Mouse (Mus musculus) embryo, embryonic 11.5 days (tissue): ENCODE data around the gene Kcnn1.
A peak's percentile ranks its signal among the peaks of the same experiment; 100 is the strongest.
"Not testable (repeated sequence)": the region's sequence is repeated elsewhere in the genome, so short reads cannot be mapped to it uniquely, and the experiment has no call there.

Experiments
- DNase-seq: peaks from one replicate; pipeline ENCODE4 v3.0.0-alpha.2; 2012; ENCODE audit warnings: low read depth, low spot score

Kcnn1 gene

DNA sequence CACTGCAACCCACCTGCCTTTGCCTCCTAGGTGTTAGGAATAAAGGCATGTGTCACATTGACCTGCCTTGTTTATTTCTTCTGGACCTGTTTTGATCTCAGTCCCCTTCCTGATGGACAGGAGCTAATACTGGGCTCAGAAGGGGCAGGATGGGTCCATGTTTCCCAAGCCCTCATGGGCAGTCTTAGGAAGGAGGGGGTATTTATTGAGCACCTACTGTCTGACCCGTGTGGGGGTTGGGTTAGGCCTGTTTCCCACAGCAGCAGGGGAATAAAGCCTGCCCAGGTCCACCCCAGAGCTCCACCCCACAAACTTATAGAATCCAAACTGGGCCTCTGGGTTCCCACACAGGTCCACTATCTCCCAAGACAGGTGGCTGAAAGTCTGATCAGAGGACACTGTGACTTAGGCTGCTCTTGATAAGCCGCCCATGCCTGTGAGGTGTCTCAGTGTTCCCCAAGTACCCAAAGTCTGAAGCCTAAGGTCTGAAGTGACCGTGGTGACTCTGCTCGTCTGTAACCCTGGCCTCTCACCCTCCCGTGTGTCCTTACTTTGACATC, 19.8 kb downstream of the Kcnn1 start:
- DNase-seq: no peak

DNA sequence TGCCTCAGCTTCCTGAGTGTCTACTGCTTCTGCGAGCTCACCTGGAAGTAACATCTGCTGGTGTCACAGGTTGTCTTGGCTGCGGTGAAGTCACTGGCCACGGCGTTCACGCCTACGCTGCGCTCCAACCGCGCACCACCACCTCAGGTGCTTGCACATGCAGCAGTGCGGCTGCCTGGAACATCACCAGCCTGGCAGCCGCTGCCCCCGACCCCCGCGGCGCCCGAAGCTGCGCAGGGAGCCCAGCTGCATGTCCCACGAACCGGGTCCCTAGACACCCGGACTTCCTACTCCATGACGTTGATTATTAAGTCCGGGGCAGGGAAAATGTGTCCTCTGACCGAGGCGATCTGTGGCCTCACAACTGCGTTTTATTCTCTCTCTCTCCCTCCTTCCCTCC, 20.6 kb downstream of the Kcnn1 start:
- DNase-seq: no peak

GRCm38 (mm10) chr8:70841147-70842072, 21.6 kb downstream of the Kcnn1 start:
- peak; percentile 81 for DNase-seq

- no peak for DNase-seq
Observed at GRCm38 (mm10) chr8:70840590-70840989, 22.5 kb downstream of the Kcnn1 start.

- peak; percentile 100 for DNase-seq
Observed at GRCm38 (mm10) chr8:70839408-70840351, 23.4 kb downstream of the Kcnn1 start, which contains the start of gene Arrdc2. TSS of gene Arrdc2 (minus strand) at chr8:70839720.

DNA sequence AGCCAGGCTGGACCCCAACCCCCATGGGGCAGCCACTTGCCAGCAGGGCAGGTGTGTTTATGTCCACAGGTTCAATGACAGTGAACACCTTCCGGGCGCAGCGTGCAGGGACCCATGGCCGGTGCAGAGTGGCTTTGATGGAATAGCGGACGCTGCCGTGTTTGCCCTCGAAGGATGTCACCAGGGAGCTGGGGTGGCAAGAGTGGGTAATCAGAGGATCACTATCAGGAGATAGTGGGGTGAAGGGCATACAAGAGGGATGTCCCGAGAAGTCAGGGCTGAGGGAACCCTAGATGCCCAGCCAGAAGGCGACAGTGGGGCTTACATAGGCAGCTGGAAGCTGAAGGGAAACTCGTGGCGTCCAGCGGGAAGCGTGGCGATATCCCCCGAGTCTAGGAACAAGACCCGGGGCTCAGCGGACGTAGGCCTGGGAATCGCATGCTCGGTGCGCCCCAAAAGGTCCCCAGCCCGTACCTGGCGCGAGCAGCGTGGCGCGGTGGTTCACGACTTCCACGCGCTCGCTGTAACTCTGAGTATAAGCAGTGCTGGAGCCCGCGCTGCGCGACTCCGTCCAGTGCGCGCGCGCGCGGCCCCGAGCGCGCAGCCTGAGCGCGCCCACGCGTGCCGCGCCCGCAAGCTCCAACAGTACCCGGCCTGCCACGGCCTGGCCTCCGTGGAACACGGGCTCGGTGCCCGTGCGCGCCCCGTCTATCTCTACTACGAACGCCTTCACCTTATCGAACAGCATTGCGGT, 24.2 kb downstream of the Kcnn1 start:
- no peak for DNase-seq

DNA sequence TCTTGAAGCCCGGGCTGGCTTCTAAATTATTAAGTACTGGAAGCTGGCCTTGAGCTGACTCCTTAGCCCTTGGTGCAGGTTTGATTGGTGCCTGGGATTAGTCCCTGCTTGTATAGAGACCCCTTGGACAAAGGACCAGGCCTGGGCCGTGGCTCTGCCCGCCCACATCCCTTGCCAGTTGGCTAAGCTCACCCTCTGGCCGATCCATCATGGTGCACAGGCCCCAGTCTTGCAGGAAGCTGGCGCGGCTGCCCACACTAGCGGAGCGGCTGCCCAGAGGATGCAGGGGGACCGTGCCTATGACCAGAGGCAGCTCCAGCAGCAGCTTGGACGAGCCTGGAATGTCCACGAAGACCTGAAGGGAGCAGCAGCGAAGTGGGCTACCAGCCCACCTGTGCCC, 26.4 kb downstream of the Kcnn1 start:
- DNase-seq: no peak

DNA sequence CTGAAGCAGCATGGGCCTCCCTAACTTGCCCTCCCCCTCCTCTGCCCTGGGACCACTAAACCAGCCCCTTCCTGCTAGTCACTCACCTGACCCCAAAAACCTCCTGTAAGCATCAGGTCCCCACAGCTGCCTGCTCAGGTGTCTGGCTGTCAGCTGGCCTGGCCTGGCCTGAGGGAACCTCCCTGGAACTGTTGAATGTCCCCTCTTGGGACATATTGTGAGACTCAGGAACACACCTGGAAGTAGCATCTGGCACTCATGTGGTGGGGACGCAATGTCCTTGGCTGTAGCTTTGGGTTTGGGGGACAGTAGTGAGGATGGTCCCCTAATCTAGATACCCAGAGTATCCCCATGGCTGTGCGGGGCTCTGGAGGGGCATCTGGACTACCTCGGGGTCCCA, 29.0 kb downstream of the Kcnn1 start:
- DNase-seq: no peak

DNA sequence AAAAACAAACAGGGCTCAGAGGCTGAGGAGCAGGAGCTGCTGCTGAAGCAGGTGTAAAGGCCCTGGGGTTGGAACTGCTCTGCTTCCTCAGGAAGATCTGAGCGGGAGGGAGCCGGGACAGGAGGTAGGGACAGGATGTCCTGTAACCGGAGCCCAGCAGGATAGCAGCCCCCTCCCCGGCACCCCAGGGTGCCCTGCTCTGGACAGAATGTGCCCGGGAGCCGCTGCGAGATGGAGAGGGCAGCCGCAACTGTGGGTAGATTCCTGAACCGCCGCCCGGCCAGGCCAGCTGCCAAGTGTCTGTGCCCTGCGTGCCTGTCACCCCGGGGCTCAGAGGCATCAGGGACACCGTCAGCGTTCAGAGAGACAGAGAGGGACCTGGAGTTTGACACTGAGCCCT, 29.5 kb downstream of the Kcnn1 start:
- no peak for DNase-seq

DNA sequence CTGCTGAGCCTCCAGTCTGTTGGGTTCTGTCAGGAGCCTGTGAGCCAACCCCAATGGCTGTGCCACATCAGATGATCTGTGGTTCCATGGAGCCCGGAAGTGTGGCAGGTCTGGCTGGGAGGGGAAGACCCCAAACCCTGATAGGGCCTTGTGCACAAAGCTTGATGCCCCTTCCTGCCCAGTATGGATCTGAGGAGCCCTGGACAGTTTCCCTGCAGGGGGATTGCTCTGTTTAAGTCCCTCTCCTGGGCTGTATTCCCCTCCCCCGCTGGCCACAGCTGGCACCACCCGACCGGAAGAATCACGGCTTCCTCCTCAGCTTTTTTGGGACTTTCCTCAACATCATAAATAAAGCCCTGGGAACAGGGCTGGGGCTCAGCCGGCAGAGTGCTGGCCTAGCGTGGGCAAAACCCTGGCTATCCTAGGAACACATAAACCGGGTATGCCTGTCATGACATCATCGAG, 30.0 kb downstream of the Kcnn1 start:
- DNase-seq: no peak

GRCm38 (mm10) chr8:70832371-70832770, 30.7 kb downstream of the Kcnn1 start:
- no peak for DNase-seq

DNA sequence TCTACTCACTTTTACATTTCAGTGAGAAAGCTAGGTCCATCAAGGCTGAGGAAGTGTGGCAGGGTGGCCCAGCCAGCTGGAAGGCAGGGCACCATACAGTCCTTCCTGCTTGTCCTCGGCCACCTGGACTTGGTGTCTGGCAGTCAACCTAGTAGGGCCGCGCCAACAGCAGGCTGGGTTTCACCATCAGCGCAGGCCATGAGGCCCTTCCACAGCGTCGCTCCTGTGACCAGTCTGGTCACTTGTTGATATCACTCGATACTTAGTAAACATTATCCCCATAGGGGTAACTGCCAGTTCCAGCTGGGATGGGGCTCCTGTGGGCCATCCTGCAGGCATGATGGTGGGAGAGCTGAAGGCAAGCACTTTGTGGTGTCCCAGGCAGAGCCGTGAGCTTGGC, 31.5 kb downstream of the Kcnn1 start:
- DNase-seq: no peak

GRCm38 (mm10) chr8:70827796-70828195, 35.3 kb downstream of the Kcnn1 start:
- no peak for DNase-seq

- DNase-seq: no peak
Observed at GRCm38 (mm10) chr8:70827010-70827409, 36.0 kb downstream of the Kcnn1 start.

- no peak for DNase-seq
Observed at GRCm38 (mm10) chr8:70825816-70826215, 37.2 kb downstream of the Kcnn1 start.

DNA sequence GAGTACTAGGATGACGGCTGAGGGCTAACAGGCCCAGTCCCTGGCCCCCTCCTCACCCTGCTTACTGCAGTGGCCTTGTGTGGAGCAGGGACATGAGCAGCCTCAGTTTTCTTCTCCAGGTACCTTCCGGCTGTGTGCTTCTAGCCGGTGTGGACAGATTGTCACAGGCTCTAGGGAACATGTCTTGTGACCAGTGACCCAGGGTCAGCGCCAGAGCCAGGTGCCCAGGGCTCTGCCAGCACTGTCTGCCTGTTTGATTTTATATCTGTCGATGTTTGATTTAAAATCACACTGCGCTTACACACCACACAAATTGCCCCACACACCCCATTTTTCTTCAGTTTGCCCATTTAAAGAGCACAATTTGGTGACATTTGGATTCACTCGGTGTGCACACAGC, 39.3 kb downstream of the Kcnn1 start:
- no peak for DNase-seq

- not testable (repeated sequence) for DNase-seq
Observed at GRCm38 (mm10) chr8:70822594-70822993, 40.5 kb downstream of the Kcnn1 start.

- no peak for DNase-seq
Observed at GRCm38 (mm10) chr8:70821992-70822391, 41.1 kb downstream of the Kcnn1 start.

DNA sequence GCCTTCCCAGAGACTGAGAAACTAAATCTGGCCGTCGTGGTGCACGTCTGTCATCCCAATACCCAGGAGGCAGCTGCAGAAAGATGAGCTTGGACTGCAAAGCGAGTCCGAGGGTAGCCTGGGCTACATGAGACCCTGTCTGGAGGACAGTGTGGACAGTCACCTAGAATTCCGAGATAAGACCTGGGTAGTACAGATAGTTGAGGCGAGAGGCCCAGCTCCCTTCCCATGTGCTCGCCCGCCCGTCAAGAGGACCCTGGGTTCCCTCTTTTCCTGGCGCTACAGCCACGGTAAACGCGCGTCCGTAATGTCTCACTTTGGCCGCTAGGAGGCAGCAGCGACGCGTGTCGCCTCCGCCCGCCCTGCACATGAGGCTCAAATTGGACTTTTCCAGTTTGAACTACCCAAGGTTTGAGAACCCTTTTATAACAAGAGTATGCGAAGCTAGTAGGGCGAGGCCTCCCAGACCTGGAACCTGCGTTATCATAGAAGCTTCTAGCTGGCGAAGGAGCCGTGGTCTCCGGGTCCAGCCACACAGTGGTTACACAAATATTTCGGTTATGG, 41.6 kb downstream of the Kcnn1 start:
- peak; percentile 64 for DNase-seq

GRCm38 (mm10) chr8:70820101-70820935, 42.7 kb downstream of the Kcnn1 start:
- no peak for DNase-seq
